Mouse (Mus musculus) neutrophil, adult 5-6 weeks (primary cell): ENCODE measurements around the gene Urad. TPM values are rescaled to one million over a fixed set of nuclear protein-coding genes. Genes with fewer than 3 reads are reported as not detected.
A peak's percentile ranks its signal among the peaks of the same experiment; 100 is the strongest.

ENCODE experiments used
- ATAC-seq: fragments of 151-379, 151-347 bp; 2 replicates; pipeline ENCODE4 v1.8.0; 2017; ENCODE audit warnings: mild to moderate bottlenecking, moderate TSS enrichment; ENCODE audit not compliant: insufficient number of reproducible peaks, poor library complexity, low FRiP score, severe bottlenecking; ENCODE audit errors: extremely low read depth
- total RNA-seq: library from RNA; stranded (forward); fragments of 200-1000 nt; gene quantifications from 2 replicates; pipeline ENCODE4 v1.2.3, GENCODE M21; 2017

Gene Urad
- total RNA-seq: not detected in 2 replicates

DNA sequence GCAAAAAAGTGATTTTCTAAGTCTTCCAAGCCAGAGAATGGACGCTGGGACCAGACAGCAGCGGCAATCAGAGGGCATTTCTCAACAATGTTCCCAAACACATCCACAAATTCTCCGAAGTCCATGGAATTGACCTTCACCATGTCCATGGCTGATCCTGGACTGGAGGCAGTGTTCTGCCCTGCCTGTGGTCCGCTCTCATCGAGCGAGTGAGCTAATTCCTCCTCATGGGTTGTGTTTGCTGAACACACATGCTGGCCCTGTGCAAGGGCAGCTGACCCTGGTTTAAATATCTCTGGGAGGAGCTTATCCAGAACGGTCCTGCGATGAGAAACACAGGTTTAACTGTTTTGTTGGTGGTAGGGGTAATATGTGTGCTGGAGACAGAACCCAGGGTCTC lies at the start of gene Urad:
Gene Urad, minus strand, starts transcription at position 258 of the 400 bp plus-strand sequence.
- no peak for ATAC-seq

DNA sequence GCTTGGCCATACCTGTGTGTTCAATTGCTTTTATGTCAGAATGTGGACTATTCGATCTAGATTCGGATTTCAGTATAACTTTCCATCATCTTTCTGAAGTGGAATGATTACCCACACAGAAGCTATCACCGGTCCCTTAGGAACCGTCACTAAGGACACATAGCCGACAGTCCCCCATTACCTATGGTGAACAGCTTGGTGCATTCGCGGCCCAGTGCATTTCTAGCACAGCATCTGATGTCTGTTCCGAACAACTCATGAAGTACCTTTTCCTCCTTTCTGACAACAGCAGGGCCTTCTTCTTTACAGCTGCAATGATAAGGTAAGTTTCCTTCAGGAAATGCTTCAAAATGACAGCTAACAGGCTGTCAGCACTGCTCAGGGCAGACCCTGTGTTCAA lies 48.0 kb upstream of the Urad start:
- no peak for ATAC-seq

DNA sequence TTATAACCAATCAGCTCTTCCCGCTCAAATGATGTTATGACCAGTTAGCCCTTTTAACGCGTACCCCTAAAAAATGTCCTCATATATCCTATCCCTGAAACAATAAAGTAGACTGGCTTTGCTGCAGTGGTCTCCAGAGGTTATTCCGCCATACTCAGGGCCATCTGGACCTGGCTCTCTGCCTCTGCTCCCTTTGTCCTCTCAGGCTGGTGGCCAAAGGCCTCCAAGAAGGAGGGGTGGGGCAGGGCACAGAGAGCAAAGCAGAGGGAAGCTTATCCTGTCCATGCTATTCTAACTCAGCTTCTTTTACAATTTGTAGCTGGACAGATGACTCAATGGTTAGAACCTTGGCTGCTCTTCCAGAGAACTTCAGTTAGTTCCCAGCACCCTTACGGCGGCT lies 46.0 kb upstream of the Urad start:
- no peak for ATAC-seq

DNA sequence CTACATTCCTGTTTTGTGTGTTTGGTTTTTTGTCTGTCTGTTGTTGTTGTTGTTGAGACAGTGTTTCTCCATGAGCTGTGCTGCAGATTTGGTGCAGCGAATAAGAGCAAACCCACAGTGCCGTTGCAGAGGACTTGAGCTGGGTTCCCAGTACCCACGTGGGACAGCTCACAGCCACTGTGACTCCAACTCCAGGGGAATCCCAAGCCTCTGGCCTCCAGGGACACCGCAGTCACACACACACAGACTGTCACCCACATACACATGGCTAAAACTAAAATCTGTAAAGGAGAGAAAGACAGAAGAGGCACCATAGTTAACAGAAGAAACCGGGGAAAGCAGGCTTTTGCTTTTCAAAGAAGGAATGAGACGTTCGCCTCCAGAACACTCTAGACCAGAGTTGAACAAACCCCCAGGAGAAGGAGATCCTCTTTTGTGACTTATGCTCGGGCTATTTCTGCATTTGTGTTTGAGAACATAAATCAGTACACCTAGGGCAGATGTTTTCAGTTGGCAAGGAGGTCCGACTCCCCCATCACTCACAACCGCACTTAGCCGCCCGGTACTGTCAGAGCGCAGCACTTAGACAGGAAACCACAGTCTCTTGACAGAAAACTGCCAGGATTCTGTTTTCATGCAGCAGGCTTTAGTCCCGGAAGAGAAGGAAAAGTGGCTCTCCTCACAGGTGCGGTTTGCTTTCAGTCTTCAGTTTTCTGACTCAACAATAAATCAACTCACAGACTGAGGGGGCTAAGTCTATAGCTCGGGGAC lies 43.9 kb upstream of the Urad start:
- ATAC-seq: peak; percentile 23; the same call in 1 of the 2 replicates

DNA sequence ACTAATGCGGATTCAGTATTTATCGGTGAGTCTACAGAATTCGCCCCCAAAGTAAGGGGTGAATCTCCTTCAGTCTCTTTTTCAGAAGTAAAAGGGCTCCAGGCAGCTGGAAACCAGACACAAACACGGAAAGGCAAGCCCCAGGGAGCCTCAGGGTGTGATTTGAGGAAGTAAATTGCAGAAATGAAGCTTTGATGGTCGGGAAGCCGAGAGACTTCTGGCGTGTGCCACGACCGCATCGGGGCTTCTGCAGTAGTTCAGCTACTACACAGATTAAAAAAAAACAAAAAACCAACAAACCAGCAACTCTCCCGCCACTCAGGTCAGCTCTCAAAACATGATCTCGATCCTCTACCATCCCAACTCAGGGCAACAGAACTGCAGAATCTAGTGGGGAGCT lies 40.8 kb upstream of the Urad start:
- peak; percentile 70 for ATAC-seq

DNA sequence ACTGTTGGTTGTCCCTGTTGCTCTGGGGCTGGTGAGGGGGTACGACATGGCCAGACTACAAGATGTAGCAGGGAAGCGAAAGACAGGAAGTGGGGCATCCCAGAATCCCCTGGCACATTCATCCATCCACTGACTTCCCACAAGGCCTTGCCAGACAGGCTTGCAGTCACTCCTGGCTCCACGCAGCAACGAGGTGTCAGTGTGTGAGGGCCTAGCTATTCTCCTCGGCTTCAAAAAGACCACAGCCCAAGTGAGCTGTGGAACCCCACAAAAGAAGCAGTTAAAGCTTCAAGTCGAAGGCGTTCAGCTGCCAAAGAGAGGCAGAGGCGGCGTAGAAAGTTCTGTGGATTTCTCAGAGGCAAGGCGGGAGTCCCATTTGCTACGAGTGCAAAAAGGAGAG lies 36.2 kb upstream of the Urad start:
- no peak for ATAC-seq

DNA sequence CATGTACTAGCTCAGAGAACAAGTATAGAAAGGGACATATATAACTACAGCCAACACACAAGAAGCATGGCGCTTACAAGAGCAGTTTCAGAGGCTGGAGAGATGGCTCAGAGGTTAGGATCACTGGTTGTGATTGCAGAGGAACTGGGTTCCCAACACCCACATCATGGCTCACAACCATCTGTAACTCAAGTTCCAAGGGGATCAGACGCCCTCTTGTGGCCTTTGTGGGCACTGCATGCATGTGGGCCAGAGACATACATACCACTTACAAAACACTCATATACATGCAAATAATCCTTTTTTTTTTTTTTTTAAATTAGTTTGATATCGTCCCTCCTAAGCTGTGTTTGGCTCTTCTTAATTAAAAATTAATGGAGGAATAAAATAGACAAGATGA lies 35.3 kb upstream of the Urad start:
- peak; percentile 40; the same call in 1 of the 2 replicates for ATAC-seq

DNA sequence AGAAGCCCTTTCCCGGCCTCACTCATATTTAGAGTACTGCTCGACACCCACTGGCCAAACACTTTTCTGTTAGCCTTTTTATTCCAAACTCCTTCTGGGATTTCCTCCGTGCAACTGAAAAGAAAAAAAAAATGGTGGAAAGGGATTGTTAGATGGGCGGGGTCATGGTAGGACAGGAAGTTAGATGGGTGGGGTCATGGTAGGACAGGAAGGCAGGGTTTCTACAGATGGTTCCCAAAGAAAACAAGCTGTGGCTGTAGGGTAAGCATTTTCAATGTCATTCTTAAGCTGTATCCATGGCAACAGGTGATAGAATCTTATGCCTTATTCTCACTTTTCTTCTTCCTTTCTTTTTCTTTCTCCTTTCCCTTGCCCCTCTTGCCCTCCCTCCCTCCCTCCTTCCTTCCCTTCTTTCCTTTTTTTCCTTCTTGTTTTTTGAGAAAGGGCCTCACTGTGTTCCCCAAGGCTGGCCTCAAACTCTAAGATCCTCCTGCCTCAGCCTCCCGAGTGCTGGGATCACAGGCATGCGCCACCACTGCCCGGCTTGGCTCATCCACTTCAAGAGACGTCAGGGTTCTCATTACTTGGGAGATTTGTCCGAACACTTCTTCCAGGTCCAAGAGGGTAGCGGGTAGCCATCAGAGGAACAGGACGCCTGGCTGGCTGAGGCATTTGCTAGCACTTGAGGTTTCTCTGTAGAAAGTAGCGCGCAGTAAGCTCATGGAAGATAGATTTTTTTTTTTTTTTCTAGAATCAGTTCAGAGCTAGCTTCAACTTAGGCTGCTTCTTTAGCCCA lies 34.2 kb upstream of the Urad start:
- no peak for ATAC-seq

DNA sequence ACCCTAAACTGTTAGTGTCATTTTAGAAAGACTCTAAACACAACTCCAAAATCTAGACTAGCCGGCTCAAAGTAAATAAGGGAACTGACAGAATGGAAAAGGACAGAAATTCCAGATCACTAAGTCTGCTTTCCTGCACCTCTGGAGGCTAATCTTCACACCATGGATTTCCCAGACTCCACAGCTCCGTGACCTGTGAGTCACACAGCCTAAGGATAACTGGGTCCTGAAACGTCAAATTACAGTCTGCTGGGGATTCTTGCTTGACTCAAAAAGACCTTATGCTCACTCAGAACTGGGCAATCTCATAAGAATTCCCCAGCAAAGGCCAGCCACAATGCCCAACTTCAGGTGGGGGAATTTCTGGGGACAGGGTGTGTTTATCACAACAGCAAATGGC lies 33.5 kb upstream of the Urad start:
- no peak for ATAC-seq

DNA sequence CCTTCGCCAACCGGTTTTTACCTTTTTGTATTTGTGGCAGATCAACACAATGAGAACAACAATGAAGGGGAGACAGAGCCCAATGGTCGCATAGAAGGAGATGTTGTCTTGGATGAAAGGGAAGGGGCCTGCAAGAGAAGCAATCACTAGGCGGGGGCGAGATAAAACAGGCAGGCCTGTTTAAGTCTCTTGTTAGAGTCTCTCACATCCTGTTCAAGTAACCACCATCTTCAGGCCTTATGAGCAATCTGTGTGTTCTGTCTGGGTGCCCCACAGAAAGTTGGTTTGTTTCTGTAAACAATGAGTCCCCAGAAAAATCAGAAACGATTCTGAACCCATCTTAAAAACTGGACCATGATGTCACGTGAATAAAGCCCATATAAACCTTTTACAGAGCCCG lies 32.7 kb upstream of the Urad start:
- no peak for ATAC-seq

DNA sequence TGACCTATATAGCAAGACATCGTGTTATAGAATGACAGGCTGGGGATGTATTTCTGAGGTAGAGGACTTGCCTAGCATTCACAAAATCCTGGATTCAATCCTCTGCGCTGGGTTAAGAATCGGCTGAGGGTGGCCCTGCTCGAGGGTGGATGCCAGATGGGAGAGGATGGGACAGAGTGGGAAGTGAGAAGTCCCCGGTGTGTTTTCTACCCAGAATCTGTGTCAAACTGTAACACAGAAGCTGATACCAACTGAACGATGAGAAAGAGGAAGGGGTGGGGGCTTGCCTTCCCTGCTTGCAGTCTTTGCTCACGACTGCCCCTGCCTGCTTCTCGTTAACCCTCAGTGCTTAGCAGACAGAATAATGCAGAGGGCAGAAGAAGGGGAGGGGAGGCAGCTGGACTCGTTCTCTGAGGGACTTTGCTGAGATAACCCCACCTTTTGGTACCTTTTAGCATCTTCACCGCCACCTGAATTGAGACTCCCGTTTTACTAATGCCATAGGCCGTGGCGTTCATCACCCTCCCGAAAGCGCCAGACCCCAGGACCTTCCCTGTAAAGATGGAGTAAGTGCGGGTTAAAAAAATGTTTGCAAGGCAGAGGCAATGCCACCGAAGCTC lies 32.0 kb upstream of the Urad start:
- no peak for ATAC-seq

DNA sequence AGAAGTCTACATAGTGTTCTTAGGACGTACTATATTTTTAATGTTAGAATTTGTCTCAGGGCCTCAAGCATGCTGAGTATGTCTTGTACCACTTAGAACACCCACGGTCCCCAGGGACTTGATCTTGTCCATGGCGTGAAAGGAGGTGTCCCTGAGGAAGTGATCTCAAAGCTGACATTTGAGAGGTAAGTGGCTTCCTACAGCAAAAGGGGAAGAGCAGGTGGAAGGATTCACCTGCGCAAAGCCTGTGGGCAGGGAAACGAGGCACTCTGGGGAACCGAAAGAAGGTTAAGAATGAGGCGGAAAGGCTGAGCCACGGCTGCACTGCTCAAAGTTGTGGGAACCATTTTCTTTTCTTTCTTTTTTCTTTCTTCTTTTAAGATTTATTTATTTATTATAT lies 29.7 kb upstream of the Urad start:
- ATAC-seq: no peak

DNA sequence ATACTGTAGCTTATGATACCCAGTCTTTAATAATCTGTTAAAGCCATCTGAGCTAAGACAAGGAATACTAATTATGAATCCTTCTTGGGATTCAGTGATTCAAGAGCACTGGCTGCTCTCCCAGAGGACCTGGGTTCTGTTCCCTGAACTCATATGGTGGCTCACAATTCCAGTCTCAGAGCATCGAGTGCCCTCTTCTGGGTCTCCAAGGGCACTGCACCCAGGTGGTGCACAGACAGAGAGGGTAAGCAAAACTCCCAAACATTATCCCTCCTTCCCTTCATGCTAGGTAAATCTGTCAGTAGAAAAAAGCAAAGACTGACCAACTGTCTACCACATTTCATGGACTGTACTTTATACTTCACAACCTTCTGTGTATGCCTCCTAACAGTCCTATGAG lies 23.7 kb upstream of the Urad start:
- no peak for ATAC-seq

DNA sequence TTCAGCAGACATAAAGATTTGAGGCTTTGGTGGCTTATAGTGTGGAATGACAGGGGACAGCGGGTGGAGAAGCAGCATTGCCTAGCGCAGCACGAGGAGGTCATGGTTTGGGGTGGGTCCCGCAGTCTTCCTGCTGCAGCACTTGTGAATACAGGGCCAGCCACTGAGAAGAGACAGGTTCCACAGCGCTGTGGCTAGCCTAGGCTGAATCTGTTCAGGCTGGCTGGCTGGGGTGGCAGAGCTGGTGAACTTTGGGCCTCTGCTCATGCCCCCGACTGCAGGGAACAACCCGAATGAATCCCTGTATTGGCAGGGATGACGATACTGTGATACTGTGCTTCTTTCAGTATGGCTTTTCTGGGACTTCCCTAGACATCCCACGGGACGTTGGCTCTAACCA lies 21.7 kb upstream of the Urad start:
- ATAC-seq: no peak

DNA sequence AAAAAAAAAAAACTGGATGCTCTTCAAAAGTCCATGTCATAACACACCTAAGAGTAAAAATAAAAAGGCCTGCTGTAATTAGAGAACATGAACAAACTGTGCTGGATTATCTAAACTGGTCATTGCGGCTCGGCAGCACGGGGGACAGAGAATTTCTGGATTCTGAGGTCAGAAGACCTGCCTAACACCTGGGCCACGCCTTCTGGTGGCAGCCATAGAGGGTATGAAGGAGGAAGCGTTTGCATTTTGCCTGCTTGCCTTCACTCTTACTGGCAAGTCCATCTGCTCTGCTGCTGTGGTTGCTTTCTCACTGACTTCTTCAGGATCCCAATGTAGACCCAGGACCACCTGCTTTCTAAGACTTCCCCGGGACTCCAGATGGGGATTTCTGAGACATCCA lies 20.7 kb upstream of the Urad start:
- ATAC-seq: no peak

DNA sequence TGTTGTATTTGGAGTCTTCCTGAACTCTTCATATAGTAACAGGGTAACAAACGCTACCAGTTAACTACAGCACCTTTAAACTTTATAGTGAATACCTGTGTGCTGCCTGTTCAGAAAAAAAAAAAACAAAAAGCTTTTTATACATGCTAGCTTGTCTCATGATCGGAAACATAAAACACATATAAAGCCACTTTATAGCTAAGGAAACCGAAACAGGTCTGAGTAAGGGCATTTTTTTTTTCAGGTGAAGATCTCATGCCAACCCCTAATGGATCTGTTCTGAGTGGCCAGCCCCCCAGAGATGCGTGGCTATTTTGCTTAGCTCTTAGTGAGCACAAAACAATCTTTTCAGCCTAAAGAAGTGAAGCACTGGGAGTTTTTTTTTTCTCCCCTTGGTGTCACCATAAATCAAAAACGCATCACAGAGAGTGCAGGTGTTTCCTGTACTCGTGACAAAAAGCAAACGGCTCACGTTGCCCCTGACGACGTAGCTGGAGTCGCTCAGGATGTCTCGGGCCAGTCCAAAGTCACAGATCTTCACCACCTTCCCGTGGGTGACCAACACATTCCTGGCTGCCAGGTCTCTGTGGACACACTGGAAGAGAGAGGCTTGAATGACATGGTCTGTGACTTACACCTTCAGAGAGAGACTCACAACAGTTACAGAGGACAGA lies 18.6 kb upstream of the Urad start:
- ATAC-seq: peak; percentile 82

DNA sequence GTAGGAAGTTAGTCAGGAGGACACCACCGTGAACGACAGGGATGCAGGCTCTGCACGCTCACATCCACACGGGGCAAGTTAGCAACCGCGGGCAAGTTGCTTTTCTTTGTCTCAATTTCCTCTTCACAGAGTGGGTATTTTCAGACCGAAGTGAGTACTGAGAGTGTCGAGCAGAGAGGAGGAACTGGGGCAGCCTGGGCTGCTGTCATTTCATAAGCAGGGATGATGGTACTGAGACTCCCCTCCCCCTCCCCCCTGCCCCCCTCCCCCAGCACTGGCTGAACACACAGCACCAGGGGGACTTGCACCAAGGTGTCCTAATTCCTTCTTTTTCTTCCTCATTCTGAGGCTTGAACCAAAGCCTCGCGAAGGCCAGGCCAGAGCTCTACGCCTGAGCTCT lies 17.3 kb upstream of the Urad start:
- ATAC-seq: peak; percentile 55

DNA sequence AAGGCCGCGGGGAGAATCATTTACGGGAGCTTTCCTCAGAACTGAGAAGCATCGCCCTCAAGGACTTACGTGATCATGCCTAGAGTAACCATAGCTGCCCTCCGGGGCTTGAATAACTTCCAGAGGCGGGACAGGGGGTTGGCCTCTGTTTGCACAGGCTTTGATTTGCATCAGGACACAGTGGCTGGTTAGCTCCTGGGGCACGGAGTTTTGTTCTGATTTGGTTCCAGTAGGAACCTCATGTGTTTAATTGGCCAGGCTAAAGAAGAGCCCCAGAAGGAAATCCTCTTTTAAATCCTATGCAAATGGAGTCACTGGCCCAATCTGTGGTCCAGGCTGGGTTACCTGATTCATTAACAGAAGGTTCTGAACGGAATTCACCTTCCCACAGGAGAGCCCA lies 16.7 kb upstream of the Urad start:
- ATAC-seq: peak; percentile 60

DNA sequence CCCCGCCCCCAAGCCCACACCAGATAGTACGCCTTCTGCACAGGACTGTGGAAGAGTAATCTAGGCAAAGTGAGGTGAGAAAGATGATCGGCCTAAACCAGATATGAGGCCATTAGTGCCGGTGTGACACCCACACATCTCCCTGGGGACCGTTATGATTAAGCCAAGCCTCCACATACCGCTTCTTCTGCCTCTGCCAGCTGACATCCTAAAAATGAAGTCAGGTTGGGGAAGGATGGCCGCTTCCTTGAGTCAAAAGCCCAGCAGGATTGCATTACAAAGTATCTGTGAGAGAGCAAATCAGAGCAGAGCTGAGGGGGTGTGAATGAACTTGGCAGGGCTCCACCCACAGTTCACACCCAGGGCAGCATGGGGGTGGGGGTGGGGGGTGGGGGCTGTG lies 10.5 kb upstream of the Urad start:
- ATAC-seq: no peak
